Mouse (Mus musculus): ENCODE measurements around the gene Hist1h2ae. TPM values are rescaled to one million over a fixed set of nuclear protein-coding genes. Genes with fewer than 3 reads are reported as not detected.

Gene Hist1h2ae
- polyA plus RNA-seq (2015; fragmentation: Nextera tagmentation; extraction: Ambion mirVana) = 134 and 158 TPM in 2 replicates

DNA sequence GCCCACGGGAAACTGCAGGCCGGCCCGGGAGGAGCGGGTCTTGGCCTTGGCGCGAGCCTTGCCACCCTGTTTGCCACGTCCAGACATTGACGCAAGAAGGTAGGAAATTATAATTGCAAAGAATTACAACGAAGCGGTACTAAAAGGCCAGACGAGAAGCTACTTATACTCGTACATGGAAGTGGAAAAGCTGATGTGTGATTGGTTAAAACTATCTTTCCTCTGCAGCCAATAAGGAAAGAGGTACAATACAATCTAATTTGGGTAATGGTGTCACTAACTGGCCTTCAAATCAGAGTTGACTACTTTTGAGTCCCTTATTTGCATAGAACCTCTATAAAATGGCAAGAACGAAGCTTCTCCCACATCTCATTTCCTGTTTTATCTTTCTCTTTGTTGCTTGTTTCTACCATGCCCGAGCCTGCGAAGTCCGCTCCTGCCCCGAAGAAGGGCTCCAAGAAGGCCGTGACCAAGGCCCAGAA is at the start of gene Hist1h2ae, which contains the start of gene Hist1h2bg:
Gene Hist1h2ae (minus strand): TSS at position 199 of the 482 bp plus-strand sequence.
Gene Hist1h2bg (plus strand): TSS at position 375 of the 482 bp plus-strand sequence.

DNA sequence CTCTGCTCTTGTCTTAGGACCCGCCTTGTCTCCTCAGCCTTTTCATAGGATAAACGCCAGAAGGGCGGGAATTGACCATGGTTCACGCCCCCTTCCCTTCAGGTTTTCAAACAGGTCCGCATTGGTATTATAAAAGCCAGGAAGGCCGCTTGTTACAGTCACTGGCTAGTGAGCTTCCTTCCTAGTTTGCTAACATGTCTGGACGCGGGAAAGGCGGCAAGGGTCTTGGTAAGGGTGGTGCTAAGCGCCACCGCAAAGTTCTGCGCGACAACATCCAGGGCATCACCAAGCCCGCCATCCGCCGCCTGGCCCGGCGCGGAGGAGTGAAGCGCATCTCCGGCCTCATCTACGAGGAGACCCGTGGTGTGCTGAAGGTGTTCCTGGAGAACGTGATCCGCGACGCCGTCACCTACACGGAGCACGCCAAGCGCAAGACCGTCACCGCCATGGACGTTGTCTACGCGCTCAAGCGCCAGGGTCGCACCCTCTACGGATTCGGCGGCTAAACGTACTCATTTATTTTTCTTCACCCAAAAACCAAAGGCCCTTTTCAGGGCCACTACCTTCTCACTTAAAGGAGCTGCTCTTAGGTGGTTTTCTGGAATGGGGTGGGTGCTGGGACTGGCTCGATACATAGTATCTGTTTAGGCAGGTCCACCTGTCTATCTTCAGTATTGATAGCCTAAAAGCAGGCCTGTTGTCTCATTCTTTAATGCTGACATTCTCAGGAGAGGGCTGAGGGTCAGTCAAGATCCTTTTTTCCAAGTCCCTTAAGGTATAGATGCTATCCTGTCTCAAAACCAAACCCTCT is 10.6 kb upstream of the Hist1h2ae start, which contains the start of gene Hist1h4d:
Gene Hist1h4d (plus strand): TSS at position 191 of the 811 bp plus-strand sequence.

DNA sequence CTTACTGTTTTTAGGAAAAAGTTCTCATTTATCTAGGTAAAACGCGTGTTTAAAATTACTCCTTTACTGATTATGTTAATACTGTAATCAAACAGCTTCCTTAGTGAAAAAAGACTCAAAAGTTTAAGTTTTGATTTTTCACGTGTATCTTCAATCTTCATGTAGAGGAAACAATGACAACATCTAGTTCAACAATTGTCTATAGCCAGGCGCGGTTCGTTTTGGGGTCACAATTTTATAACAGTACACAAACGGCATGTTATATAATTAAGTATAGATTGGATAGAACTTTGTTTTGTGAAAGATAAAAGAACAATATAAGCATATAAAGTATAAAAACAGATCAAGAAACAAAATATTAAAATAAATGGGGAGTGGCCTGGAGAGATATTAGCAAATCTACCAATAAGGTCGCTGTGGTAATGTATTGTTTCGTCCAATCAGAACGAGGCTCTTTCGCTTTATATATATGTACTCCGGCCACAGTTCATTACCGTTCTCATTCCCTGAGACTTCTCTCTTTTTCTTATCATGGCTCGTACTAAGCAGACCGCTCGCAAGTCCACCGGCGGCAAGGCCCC is 4.3 kb upstream of the Hist1h2ae start, which contains the start of gene Hist1h3d:
Gene Hist1h3d (plus strand): TSS at position 493 of the 581 bp plus-strand sequence.

DNA sequence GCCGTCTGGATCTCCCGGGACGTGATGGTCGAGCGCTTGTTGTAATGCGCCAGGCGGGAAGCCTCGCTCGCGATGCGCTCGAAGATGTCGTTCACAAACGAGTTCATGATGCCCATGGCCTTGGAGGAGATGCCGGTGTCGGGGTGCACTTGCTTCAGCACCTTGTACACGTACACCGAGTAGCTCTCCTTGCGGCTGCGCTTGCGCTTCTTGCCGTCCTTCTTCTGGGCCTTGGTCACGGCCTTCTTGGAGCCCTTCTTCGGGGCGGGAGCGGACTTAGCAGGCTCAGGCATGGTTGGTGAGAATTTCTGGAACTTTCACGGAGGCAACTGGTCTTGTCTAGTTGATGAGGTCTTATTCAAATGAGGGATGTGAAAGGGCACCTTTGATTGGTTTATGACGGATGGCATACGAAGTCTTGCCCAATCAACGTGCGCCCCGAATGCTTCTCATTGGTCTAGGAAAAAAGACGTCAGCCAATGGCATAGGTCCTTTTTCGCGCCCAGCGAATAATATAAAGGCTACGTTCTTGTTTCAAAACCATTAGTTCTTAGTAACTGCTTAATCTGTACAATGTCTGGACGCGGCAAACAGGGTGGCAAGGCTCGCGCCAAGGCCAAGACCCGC is 3.0 kb upstream of the Hist1h2ae start, which contains the start of the genes Hist1h2bf and Hist1h2ad:
Gene Hist1h2bf (minus strand): TSS at position 299 of the 627 bp plus-strand sequence.
Gene Hist1h2ad (plus strand): TSS at position 484 of the 627 bp plus-strand sequence.

DNA sequence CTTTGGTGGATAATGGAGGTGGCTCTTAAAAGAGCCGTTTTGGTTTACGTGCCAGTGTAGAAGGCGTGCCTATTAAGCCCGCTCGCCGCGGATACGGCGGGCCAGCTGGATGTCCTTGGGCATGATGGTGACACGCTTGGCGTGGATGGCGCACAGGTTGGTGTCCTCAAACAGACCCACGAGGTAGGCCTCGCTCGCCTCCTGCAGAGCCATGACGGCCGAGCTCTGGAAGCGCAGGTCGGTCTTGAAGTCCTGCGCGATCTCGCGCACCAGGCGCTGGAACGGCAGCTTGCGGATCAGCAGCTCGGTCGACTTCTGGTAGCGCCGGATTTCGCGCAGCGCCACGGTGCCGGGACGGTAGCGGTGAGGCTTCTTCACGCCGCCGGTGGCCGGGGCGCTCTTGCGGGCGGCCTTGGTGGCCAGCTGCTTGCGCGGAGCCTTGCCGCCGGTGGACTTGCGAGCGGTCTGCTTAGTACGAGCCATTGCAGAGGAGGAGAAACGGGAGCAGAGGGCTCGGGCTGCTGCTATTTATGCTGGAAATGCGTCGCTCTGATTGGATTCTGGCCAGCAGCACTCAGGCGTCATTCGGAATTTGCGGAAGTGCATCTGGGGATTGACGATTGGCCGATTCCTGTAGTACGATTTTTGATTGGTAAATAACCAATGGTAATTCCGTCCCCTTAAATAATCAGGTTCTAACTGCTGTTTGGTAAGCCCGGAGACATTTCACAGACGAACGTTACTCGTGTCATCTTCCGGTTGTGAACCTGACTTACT is 8.9 kb downstream of the Hist1h2ae start, which contains the start of gene Hist1h3e:
Gene Hist1h3e (minus strand): TSS at position 487 of the 777 bp plus-strand sequence.

DNA sequence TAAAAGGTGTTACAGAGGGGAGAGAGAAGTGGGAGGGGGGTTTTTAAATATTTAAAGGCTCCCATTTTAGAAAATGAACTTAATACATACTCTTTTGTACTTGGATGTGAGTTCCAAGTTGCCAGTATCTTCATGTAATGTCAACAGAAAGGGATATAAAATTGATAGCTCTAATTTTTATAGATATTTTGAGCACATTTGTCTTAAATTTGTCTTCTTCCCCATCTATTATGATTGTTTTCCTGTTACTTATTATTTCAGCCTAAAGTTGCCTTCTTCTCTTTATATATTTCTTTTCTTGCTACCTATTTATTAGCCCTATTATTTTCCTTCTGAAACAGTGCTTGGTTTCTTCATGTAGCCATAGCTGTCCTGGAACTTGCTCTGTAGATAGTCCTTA is 18.1 kb downstream of the Hist1h2ae start, which contains the start of gene Hist1h1d:
Gene Hist1h1d (plus strand): TSS at position 301 of the 400 bp plus-strand sequence.

DNA sequence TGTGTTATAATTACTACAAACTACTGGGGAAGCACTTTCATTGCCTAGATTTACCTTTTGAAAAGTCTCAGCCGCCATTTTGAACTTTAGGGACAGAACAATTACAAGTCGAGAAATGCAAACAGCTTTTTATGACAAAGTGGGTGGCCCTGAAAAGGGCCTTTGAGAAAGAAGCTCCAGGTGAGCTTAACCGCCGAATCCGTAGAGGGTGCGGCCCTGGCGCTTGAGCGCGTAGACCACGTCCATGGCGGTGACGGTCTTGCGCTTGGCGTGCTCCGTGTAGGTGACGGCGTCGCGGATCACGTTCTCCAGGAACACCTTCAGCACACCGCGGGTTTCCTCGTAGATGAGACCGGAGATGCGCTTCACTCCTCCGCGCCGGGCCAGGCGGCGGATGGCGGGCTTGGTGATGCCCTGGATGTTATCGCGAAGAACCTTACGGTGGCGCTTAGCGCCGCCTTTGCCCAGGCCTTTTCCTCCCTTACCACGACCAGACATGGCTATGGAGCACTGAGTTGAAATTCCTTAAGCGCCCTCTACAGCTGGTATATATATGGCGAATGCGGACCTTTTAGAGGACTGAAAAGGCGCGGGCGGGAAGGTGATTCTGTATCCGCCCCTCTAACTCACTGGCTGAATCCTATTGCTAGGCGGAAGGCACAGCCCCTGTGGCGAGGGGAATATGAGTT is 19.7 kb downstream of the Hist1h2ae start, which contains the start of gene Hist1h4f:
Gene Hist1h4f (minus strand): TSS at position 503 of the 689 bp plus-strand sequence.

DNA sequence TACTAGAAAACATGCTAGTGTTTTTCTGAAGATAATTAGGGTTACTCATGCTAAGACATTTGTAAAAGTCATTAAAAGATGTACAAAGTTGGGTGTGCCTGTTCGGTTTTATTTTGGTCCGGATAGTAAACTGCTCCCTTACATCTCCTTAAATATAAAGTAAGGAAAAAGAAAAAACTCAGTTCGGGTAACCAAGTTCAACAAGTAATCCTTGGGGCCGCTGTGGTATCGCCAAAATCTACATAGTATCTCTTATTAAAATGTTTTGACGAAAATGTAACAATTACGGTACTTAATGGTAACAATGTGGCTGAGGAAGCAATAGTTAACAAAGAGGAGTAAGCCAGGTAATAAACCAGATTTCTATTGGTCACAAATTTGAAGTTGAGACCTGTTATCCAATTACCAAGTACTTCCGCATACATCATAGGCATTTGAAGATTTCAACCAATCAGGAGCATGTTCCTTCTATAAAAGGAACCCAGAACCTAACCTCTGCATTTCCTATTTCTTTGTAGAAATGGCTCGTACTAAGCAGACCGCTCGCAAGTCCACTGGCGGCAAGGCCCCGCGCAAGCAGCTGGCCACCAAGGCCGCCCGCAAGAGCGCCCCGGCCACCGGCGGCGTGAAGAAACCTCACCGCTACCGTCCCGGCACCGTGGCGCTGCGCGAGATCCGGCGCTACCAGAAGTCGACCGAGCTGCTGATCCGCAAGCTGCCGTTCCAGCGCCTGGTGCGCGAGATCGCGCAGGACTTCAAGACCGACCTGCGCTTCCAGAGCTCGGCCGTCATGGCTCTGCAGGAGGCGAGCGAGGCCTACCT is 26.8 kb downstream of the Hist1h2ae start, which contains the start of gene Hist1h3f:
Gene Hist1h3f (plus strand): TSS at position 88 of the 822 bp plus-strand sequence.

DNA sequence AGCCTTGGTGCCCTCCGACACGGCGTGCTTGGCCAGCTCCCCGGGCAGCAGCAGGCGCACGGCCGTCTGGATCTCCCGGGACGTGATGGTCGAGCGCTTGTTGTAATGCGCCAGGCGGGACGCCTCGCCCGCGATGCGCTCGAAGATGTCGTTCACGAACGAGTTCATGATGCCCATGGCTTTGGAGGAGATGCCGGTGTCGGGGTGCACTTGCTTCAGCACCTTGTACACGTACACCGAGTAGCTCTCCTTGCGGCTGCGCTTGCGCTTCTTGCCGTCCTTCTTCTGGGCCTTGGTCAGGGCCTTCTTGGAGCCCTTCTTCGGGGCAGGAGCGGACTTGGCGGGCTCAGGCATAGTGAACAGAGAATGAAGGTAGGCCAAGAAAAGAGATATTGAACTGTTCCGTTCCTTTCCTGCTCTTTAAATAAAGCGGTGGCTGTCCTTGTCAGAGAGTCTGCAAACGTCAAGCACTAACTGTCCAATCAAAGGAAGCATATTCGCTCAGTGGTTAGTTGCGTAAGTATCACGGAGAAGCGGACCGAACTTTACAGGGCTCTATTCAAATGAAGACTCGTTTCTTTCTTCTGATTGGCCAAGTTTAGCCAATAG is 27.9 kb downstream of the Hist1h2ae start, which contains the start of gene Hist1h2bh:
Gene Hist1h2bh (minus strand): TSS at position 394 of the 609 bp plus-strand sequence.

DNA sequence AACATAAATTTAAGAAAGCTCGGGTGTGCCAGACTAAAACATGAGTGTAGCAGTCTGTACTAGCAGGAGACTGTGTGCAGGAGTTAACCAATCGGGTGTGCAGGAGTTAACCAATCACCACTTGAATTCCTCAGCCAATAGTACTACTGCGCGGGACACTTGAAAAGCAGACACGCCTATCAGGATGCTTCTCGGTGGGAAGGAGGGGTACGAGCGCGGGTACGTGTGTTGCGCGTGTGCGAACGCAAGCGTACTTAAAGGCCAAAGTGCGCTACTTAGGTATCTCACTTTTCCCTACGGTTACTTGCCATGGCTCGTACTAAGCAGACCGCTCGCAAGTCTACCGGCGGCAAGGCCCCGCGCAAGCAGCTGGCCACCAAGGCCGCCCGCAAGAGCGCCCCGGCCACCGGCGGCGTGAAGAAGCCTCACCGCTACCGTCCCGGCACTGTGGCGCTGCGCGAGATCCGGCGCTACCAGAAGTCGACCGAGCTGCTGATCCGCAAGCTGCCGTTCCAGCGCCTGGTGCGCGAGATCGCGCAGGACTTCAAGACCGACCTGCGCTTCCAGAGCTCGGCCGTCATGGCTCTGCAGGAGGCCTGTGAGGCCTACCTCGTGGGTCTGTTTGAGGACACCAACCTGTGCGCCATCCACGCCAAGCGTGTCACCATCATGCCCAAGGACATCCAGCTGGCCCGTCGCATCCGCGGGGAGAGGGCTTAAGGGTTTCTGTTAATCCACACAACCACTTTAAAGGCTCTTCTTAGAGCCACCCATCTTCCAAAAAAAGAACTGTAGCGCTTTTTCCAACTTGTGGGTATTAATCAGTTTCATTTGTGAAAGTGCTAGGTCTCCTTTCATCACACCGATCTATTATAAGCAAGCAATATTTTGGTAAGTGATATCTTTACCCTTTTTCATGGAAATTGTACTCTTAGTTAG is 35.6 kb downstream of the Hist1h2ae start, which contains the start of gene Hist1h3g:
Gene Hist1h3g (plus strand): TSS at position 286 of the 939 bp plus-strand sequence.

DNA sequence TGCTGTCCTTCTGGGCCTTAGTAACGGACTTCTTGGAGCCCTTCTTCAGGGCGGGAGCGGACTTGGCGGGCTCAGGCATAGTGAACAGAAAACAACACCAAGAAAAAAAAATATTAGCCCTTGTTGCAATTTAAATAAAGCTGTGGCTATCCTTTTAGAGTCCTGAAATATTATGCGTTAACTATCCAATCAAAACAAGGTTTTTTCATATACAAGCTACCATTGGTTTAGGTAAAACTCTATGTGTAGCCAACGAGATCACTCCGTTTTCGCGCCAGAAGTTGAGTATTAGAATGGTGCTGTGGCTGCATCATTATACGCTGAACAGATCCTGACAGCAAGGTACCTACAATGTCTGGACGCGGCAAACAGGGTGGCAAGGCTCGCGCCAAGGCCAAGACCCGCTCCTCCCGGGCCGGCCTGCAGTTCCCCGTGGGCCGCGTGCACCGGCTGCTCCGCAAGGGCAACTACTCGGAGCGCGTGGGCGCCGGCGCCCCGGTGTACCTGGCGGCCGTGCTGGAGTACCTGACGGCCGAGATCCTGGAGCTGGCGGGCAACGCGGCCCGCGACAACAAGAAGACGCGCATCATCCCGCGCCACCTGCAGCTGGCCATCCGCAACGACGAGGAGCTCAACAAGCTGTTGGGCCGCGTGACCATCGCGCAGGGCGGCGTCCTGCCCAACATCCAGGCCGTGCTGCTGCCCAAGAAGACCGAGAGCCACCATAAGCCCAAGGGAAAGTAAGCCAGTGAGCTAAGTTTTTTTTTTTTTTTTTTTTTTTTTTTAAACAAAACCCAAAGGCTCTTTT is 37.3 kb downstream of the Hist1h2ae start, which contains the start of gene Hist1h2af:
Gene Hist1h2af (plus strand): TSS at position 347 of the 808 bp plus-strand sequence.

DNA sequence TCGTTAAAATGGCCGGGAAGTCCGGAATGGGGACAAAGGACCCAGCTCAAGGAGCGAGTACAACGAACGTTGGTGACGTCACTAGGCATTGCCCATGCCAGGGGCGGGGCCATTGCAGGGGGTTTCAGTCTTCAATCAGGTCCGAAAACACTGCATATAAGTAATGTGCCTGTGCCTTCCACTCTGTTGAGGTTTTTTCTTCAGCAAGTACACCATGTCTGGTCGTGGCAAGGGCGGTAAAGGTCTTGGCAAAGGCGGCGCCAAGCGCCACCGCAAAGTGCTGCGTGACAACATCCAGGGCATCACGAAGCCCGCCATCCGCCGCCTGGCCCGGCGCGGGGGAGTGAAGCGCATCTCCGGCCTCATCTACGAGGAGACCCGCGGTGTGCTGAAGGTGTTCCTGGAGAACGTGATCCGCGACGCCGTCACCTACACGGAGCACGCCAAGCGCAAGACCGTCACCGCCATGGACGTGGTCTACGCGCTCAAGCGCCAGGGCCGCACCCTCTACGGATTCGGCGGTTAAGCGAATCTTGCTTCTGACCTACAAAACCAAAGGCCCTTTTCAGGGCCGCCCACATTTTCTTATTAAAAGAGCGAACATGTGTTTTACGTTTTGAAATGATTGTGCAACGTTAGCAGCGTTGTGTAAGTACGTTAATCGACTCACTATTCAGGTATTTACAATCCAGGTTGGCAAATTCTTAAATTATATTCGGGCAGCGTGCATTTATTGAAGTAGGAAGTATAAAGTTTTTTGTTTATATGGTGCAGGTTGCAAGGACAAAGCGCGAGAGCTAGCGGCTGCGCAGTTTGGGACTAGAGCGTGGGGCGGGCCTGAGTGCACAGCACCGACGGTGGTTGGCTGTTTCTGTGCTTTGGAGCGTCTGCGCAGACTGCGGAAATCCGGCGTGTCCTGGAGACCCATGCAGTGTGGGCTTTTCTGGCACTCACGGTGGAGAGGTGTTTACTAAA is 39.8 kb downstream of the Hist1h2ae start, which contains the start of gene Hist1h4h:
Gene Hist1h4h (plus strand): TSS at position 150 of the 975 bp plus-strand sequence.

